Mouse (Mus musculus): ENCODE measurements at regions not wholly inside any gene's neighbourhood (a gene's known extent, or its start where the extent isn't known, plus 50 kb on each side); places are given as distances from the start of the nearest gene placed in this dataset.

DNA sequence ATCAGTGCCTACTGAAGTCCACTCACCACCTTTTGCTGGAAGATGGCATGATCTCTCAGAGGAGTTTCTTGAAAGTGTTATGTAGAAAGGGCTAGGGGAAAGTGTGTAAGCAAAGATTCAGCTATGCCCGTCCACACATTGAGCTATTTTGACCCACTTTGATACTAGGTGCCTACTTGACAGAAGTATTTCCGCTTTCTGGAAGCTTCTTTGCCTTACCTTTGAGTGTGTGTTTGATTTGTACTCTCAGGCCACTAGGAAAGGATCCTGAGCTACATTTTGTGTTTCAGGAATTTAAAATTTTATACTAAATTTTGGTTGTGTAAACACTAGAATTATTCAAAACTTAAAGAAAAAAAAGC lies 287.5 kb downstream of the Gm11361 start:
- TF ChIP-seq POLR2A (IDR thresholded peaks at IDR 0.05; ENCODE audit: insufficient read depth, low read depth, low read length), result no peak
- TF ChIP-seq CTCF (IDR thresholded peaks at IDR 0.05; ENCODE audit: insufficient read depth, low read depth, low read length), result no peak

All from olfactory bulb, adult 2 months (tissue).